13 mouse cellular contexts compared by ENCODE assay signal in genomic region chr13:56117991-56118765, GRCm38 (mm10). TPM values are rescaled to one million over a fixed set of nuclear protein-coding genes. Genes with fewer than 3 reads are reported as not detected.
DNase-seq lines count a peak whose midpoint lies in the region; ATAC-seq and TF ChIP-seq lines count a peak whose summit lies in the region.
"Had no signal": no experiment of that assay in that cellular context is flagged by ENCODE, and none has a peak within 500 bp of the region (broad histone marks: within the 10 kb centered on the region; RNA-seq: fewer than 3 reads in every experiment).

No protein-coding gene starts in this region.

- peak overlapping the region; percentile 39; the same call in 1 of the 2 replicates for H3K27ac ChIP-seq in embryonic facial prominence, embryonic 15.5 days (replicated peaks)
- no peak overlapping the region for H3K27ac ChIP-seq in embryonic facial prominence, embryonic 10.5 days (replicated peaks)
- H3K27ac ChIP-seq in limb, embryonic 13.5 days, result peak overlapping the region; percentile 44; the same call in 1 of the 2 replicates
- no peak overlapping the region for H3K27ac ChIP-seq in limb, embryonic 10.5 days
- H3K27ac ChIP-seq in heart, embryonic 11.5 days (ENCODE audit: low read depth, low read length), result peak overlapping the region; percentile 93
- H3K27ac ChIP-seq in olfactory bulb, adult 2 months (ENCODE audit: insufficient read depth, low read depth, low read length), result peak overlapping the region; percentile 64; the same call in 1 of the 2 replicates
- no peak overlapping the region for H3K27ac ChIP-seq in forebrain, embryonic 12.5 days
- H3K27ac ChIP-seq: hindbrain, embryonic 15.5 days had no signal

- no peak overlapping the region for H3K4me3 ChIP-seq in embryonic facial prominence, embryonic 15.5 days (replicated peaks)
- no peak overlapping the region for H3K4me3 ChIP-seq in embryonic facial prominence, embryonic 10.5 days
- no peak overlapping the region for H3K4me3 ChIP-seq in limb, embryonic 13.5 days
- H3K4me3 ChIP-seq in limb, embryonic 10.5 days, result no peak overlapping the region
- 0 out of 2 replicates have a peak overlapping the region, but pooled peaks have one; percentile 8 for H3K4me3 ChIP-seq in heart, embryonic 11.5 days (ENCODE audit: low read depth, low read length)
- H3K4me3 ChIP-seq in olfactory bulb, adult 2 months (ENCODE audit: insufficient read depth, low read depth, low read length), result no peak overlapping the region
- no peak overlapping the region for H3K4me3 ChIP-seq in forebrain, embryonic 12.5 days (replicated peaks)
- H3K4me3 ChIP-seq: hindbrain, embryonic 15.5 days had no signal

- no peak overlapping the region for H3K9ac ChIP-seq in embryonic facial prominence, embryonic 15.5 days
- no peak overlapping the region for H3K9ac ChIP-seq in limb, embryonic 13.5 days
- H3K9ac ChIP-seq in heart, embryonic 11.5 days (ENCODE audit: low read depth, low read length), result peak overlapping the region; percentile 2
- no peak overlapping the region for H3K9ac ChIP-seq in forebrain, embryonic 12.5 days
- H3K9ac ChIP-seq: hindbrain, embryonic 15.5 days had no signal

- ATAC-seq in embryonic facial prominence, embryonic 15.5 days (ENCODE audit: insufficient number of reproducible peaks, low FRiP score, low TSS enrichment, low read depth), result no peak
- ATAC-seq in limb, embryonic 13.5 days (ENCODE audit: low FRiP score, low read depth), result no peak
- ATAC-seq in heart, embryonic 11.5 days (replicated peaks; ENCODE audit: insufficient number of reproducible peaks, low FRiP score, low TSS enrichment), result no peak
- ATAC-seq in forebrain, embryonic 12.5 days (ENCODE audit: low FRiP score), result no peak

- H3K4me2 ChIP-seq in embryonic facial prominence, embryonic 15.5 days (replicated peaks), result no peak overlapping the region
- no peak overlapping the region for H3K4me2 ChIP-seq in limb, embryonic 13.5 days (replicated peaks)
- peak overlapping the region; percentile 11 for H3K4me2 ChIP-seq in heart, embryonic 11.5 days
- no peak overlapping the region for H3K4me2 ChIP-seq in forebrain, embryonic 12.5 days
- H3K4me2 ChIP-seq: hindbrain, embryonic 15.5 days had no signal

- no peak for TF ChIP-seq CTCF in olfactory bulb, adult 2 months (IDR thresholded peaks at IDR 0.05; ENCODE audit: insufficient read depth, low read depth, low read length)

- 73% methylated on average over 9 of the region's 9 CpGs for WGBS in embryonic facial prominence, embryonic 15.5 days
- 89% methylated on average over 9 of the region's 9 CpGs for WGBS in embryonic facial prominence, embryonic 10.5 days
- 59% methylated on average over 9 of the region's 9 CpGs for WGBS in limb, embryonic 13.5 days
- WGBS in limb, embryonic 10.5 days, result 63% methylated on average over 9 of the region's 9 CpGs
- WGBS in heart, embryonic 11.5 days (ENCODE audit: insufficient replicate concordance), result 44% methylated on average over 9 of the region's 9 CpGs
- 54% methylated on average over 9 of the region's 9 CpGs for WGBS in olfactory bulb, adult 2 months
- WGBS in forebrain, embryonic 12.5 days, result 86% methylated on average over 9 of the region's 9 CpGs

- no peak for DNase-seq in embryonic facial prominence, embryonic 10.5 days (ENCODE audit: low spot score)
- no peak for DNase-seq in limb, embryonic 10.5 days (ENCODE audit: low spot score)
- DNase-seq in spleen, postnatal 36 days (ENCODE audit: low spot score in 2 of 2), result no peak
- DNase-seq: liver; lung, postnatal 4 days; right cerebral cortex, postnatal 25 days; thymus, adult 2 months had no signal

- H3K27me3 ChIP-seq in embryonic facial prominence, embryonic 15.5 days, result no peaks in the 10 kb centered on the region
- no peaks in the 10 kb centered on the region for H3K27me3 ChIP-seq in embryonic facial prominence, embryonic 10.5 days (replicated peaks; ENCODE audit: low read depth, poor library complexity, severe bottlenecking)
- no peaks in the 10 kb centered on the region for H3K27me3 ChIP-seq in limb, embryonic 13.5 days
- no peaks in the 10 kb centered on the region for H3K27me3 ChIP-seq in limb, embryonic 10.5 days (ENCODE audit: low read depth, poor library complexity, severe bottlenecking)
- H3K27me3 ChIP-seq in heart, embryonic 11.5 days (ENCODE audit: control insufficient read depth, insufficient read depth, low read length), result no peaks in the 10 kb centered on the region
- no peaks in the 10 kb centered on the region for H3K27me3 ChIP-seq in forebrain, embryonic 12.5 days
- H3K27me3 ChIP-seq: hindbrain, embryonic 15.5 days had no signal

- peaks cover 54% of the 10 kb centered on the region for H3K4me1 ChIP-seq in embryonic facial prominence, embryonic 15.5 days
- peaks cover 36% of the 10 kb centered on the region for H3K4me1 ChIP-seq in embryonic facial prominence, embryonic 10.5 days
- H3K4me1 ChIP-seq in limb, embryonic 13.5 days, result peaks cover 58% of the 10 kb centered on the region
- H3K4me1 ChIP-seq in limb, embryonic 10.5 days, result peaks cover 59% of the 10 kb centered on the region
- H3K4me1 ChIP-seq in heart, embryonic 11.5 days (ENCODE audit: control insufficient read depth, insufficient read depth, low read length), result peaks cover 63% of the 10 kb centered on the region
- H3K4me1 ChIP-seq in olfactory bulb, adult 2 months (ENCODE audit: control insufficient read depth, insufficient read depth, low read length), result peaks cover 35% of the 10 kb centered on the region
- peaks cover 15% of the 10 kb centered on the region for H3K4me1 ChIP-seq in forebrain, embryonic 12.5 days

- H3K9me3 ChIP-seq in embryonic facial prominence, embryonic 15.5 days (replicated peaks), result no peaks in the 10 kb centered on the region
- H3K9me3 ChIP-seq in embryonic facial prominence, embryonic 10.5 days, result no peaks in the 10 kb centered on the region
- H3K9me3 ChIP-seq in limb, embryonic 13.5 days, result no peaks in the 10 kb centered on the region
- H3K9me3 ChIP-seq in limb, embryonic 10.5 days (replicated peaks), result no peaks in the 10 kb centered on the region
- no peaks in the 10 kb centered on the region for H3K9me3 ChIP-seq in heart, embryonic 11.5 days (replicated peaks; ENCODE audit: control insufficient read depth, low read length)
- H3K9me3 ChIP-seq in forebrain, embryonic 12.5 days, result no peaks in the 10 kb centered on the region
- H3K9me3 ChIP-seq: hindbrain, embryonic 15.5 days had no signal

- TF ChIP-seq POLR2A in olfactory bulb, adult 2 months (IDR thresholded peaks at IDR 0.05; ENCODE audit: insufficient read depth, low read depth, low read length), result no peak

- peaks cover 39% of the 10 kb centered on the region for H3K36me3 ChIP-seq in embryonic facial prominence, embryonic 15.5 days
- H3K36me3 ChIP-seq in embryonic facial prominence, embryonic 10.5 days (replicated peaks), result peaks cover 99% of the 10 kb centered on the region
- peaks cover 69% of the 10 kb centered on the region for H3K36me3 ChIP-seq in limb, embryonic 13.5 days
- H3K36me3 ChIP-seq in limb, embryonic 10.5 days, result peaks cover 97% of the 10 kb centered on the region
- H3K36me3 ChIP-seq in heart, embryonic 11.5 days (ENCODE audit: control insufficient read depth, insufficient read depth, low read length), result peaks cover 12% of the 10 kb centered on the region
- peaks cover 74% of the 10 kb centered on the region for H3K36me3 ChIP-seq in forebrain, embryonic 12.5 days (replicated peaks)

RNA-seq across cellular contexts. Expression of gene H2afy, which starts 18.0 kb away (rescaled TPM):
- polyA plus RNA-seq in embryonic facial prominence, embryonic 15.5 days (2015; fragmentation: Nextera tagmentation; extraction: Ambion mirVana), result 275 and 292 TPM in 2 replicates
- polyA plus RNA-seq in embryonic facial prominence, embryonic 10.5 days (2016; fragmentation: Nextera tagmentation; extraction: Ambion mirVana), result 478 and 497 TPM in 2 replicates
- 422 and 433 TPM in 2 replicates for polyA plus RNA-seq in limb, embryonic 13.5 days (2015; fragmentation: Nextera tagmentation; extraction: Ambion mirVana)
- polyA plus RNA-seq in limb, embryonic 10.5 days (2016; fragmentation: Nextera tagmentation; extraction: Ambion mirVana), result 642 and 645 TPM in 2 replicates
- 154 and 162 TPM in 2 replicates for polyA plus RNA-seq in heart, embryonic 11.5 days (2014; fragmentation: Nextera tagmentation; extraction: Ambion mirVana)
- 408 TPM in 1 of 2 replicates, not detected in the other for polyA plus RNA-seq in olfactory bulb, adult 2 months (2012; ENCODE audit: insufficient read depth, insufficient read length, low replicate concordance, missing spikeins)
- 651 and 663 TPM in 2 replicates for polyA plus RNA-seq in forebrain, embryonic 12.5 days (2016; fragmentation: Nextera tagmentation; extraction: Ambion mirVana)

Comparison
In these comparisons a context has a peak if more than half of its experiments do, and no peak if none do; other contexts are left out.
1. H3K27ac ChIP-seq: peak in embryonic facial prominence, embryonic 15.5 days (single experiment), limb, embryonic 13.5 days (single experiment), heart, embryonic 11.5 days (single experiment) and olfactory bulb, adult 2 months (single experiment); none in embryonic facial prominence, embryonic 10.5 days (single experiment), limb, embryonic 10.5 days (single experiment) and forebrain, embryonic 12.5 days (single experiment).